Mouse (Mus musculus): ENCODE measurements at regions not wholly inside any gene's neighbourhood (a gene's known extent, or its start where the extent isn't known, plus 50 kb on each side); places are given as distances from the start of the nearest gene placed in this dataset.

GRCm38 (mm10) chr17:75895436-75895835, 343.7 kb upstream of the Fam98a start:
- DNase-seq (ENCODE audit: low spot score in 2 of 2), result no peak

- DNase-seq (ENCODE audit: low spot score in 2 of 2), result no peak
Measured at GRCm38 (mm10) chr17:75894934-75895333, 343.2 kb upstream of the Fam98a start.

GRCm38 (mm10) chr17:75893559-75893958, 341.8 kb upstream of the Fam98a start:
- DNase-seq (ENCODE audit: low spot score in 2 of 2), result no peak

- no peak for DNase-seq (ENCODE audit: low spot score in 2 of 2)
Measured at GRCm38 (mm10) chr17:75892156-75892555, 340.4 kb upstream of the Fam98a start.

- no peak for DNase-seq (ENCODE audit: low spot score in 2 of 2)
Measured at GRCm38 (mm10) chr17:75891564-75891963, 339.8 kb upstream of the Fam98a start.

GRCm38 (mm10) chr17:75877848-75878247, 326.1 kb upstream of the Fam98a start:
- DNase-seq (ENCODE audit: low spot score in 2 of 2), result no peak

- no peak for DNase-seq (ENCODE audit: low spot score in 2 of 2)
Measured at GRCm38 (mm10) chr17:75876895-75877294, 325.1 kb upstream of the Fam98a start.

GRCm38 (mm10) chr17:75874535-75874934, 322.8 kb upstream of the Fam98a start:
- DNase-seq (ENCODE audit: low spot score in 2 of 2), result no peak

- DNase-seq (ENCODE audit: low spot score in 2 of 2), result peak in 1 of 2 experiments; percentile 13
Measured at GRCm38 (mm10) chr17:75870492-75870891, 318.7 kb upstream of the Fam98a start.

- no peak for DNase-seq (ENCODE audit: low spot score in 2 of 2)
Measured at GRCm38 (mm10) chr17:75857015-75857414, 305.3 kb upstream of the Fam98a start.

- no peak for DNase-seq (ENCODE audit: low spot score in 2 of 2)
Measured at GRCm38 (mm10) chr17:75815997-75816626, 264.4 kb upstream of the Fam98a start.

- DNase-seq (ENCODE audit: low spot score in 2 of 2), result no peak
Measured at GRCm38 (mm10) chr17:75812163-75812562, 260.4 kb upstream of the Fam98a start.

GRCm38 (mm10) chr17:75808524-75809326, 257.0 kb upstream of the Fam98a start:
- no peak for DNase-seq (ENCODE audit: low spot score in 2 of 2)

GRCm38 (mm10) chr17:75808025-75808424, 256.3 kb upstream of the Fam98a start:
- DNase-seq (ENCODE audit: low spot score in 2 of 2), result no peak

- peak in 1 of 2 experiments; percentile 16 for DNase-seq (ENCODE audit: low spot score in 2 of 2)
Measured at GRCm38 (mm10) chr17:75804358-75804757, 252.6 kb upstream of the Fam98a start.

- no peak for DNase-seq (ENCODE audit: low spot score in 2 of 2)
Measured at GRCm38 (mm10) chr17:75796380-75796779, 244.6 kb upstream of the Fam98a start.

- DNase-seq (ENCODE audit: low spot score in 2 of 2), result no peak
Measured at GRCm38 (mm10) chr17:75795772-75796171, 244.0 kb upstream of the Fam98a start.

GRCm38 (mm10) chr17:75779770-75780169, 228.0 kb upstream of the Fam98a start:
- no peak for DNase-seq (ENCODE audit: low spot score in 2 of 2)

- DNase-seq (ENCODE audit: low spot score in 2 of 2), result no peak
Measured at GRCm38 (mm10) chr17:75776611-75777010, 224.9 kb upstream of the Fam98a start.

GRCm38 (mm10) chr17:75775518-75775917, 223.8 kb upstream of the Fam98a start:
- DNase-seq (ENCODE audit: low spot score in 2 of 2), result no peak

GRCm38 (mm10) chr17:75772861-75773260, 221.1 kb upstream of the Fam98a start:
- no peak for DNase-seq (ENCODE audit: low spot score in 2 of 2)

- no peak for DNase-seq (ENCODE audit: low spot score in 2 of 2)
Measured at GRCm38 (mm10) chr17:75768654-75769053, 216.9 kb upstream of the Fam98a start.

GRCm38 (mm10) chr17:75763391-75763790, 211.6 kb upstream of the Fam98a start:
- no peak for DNase-seq (ENCODE audit: low spot score in 2 of 2)
